Mouse (Mus musculus) lung, adult 18-20 months (tissue): ENCODE results near the gene Gm813.

Source experiments
- DNase-seq, 2 experiments: peaks; one replicate each; pipeline ENCODE4 v3.0.0; 2022; ENCODE audit warnings: mixed read lengths in 2 of 2

Gm813 gene

DNA sequence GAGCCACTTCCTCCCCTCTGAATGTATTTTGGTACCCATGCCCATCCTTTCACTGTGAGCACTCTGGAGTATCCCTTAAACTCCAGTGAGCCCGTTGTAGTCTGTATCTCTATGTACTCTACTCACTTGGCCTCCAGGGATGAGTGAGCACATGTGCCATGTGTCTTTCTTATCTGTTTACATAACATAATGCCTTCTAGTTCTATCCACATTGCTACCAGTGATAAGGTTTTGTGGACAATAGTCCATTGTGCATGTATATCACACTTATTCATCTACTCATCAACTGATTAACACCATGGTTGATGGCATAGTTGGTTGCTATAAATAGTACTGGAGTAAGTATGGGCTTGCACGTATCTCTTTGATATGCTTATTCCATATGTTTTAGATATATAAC lies 12.9 kb downstream of the Gm813 start:
- no peak for DNase-seq

DNA sequence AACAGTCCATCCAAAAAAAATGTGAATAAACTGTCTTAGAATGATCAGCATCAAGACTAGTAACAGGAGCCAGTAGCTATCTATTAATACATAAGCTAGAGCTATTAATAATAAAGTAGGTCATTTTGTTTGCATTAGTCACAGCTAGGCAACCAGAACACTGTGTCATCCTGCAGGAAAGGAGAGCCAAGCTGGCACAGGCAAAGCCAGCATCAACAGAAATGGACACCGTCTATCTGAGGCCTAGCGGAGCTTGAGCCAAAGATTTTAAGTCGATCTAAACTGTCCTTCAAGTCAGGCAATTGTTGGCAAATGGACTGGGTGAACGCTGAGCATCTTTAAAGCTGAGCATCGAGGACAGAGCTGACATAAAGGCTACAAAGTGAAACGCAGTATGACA lies 15.9 kb downstream of the Gm813 start:
- peak in 1 of 2 experiments; percentile 18 for DNase-seq

DNA sequence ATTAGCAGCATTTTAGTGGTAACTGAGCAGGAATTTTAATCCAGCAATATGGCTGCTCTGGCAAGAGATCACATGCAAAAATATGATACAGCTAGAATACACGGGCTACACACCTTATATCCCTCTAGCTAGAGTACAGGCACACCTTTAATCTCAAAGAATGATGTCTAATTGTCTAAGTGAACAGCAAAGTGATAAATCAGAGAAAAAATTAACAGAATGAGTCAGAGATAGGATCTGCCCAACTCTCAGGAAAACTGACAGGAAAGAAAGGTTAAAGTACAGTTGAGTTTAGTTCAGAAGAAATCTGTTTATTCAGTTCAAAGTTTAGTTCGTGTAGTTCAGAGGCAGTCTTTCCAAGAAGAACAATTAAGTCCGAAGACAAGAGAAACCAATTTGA lies 25.5 kb downstream of the Gm813 start:
- DNase-seq: no peak

DNA sequence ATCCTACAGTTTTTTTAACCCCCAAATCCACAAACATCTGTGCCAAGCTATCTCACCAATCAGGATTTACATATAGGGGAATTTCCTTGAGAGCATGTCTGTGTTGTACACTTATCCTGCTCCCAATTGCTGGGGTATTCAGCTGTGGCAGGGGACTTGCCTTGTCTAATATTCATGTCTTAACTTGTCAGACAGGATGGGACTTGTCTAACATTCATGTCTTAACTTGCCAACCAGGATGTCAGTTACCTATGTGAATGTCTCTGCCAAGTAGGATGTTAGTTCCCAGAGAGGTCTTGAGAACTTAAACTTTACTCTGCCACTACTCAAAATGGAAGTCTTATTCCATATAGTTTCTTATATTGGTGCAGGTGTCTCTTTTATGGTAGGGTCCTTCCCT lies 27.3 kb downstream of the Gm813 start:
- no peak for DNase-seq

DNA sequence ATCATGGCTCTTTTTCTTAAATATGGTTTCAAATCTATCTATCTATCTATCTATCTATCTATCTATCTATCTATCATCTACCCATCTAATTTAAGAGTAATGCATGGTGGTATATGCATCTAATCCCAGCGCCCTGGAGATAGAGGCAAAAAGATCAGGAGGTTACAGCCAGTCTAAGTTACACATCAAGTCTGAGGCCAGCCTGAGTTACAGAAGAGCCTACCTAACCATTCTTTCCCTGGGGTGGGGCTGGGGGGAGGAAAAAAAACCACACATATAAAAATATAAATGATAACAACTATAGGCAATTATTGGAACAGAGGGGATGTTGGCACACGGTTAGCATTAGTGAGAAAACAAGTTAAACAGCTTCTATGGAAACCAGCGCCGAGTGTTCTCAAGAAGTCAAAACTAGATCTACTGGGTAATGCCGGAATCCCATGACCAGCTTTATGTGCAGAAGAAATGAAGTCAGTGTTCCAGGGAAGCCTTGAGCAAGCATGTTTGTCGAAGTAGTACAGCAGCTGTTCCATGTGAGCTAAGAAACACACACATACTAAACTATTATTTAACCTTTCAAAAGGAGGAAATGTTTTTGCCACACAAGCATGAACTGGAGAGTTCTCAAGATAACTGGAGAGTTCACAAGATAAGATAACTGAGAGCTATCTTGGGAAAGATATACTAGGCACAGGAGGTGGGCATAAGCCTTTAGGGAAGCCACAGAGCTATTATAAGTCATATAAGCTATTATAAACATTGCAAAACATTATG lies 42.6 kb downstream of the Gm813 start:
- peak in 1 of 2 experiments; percentile 7 for DNase-seq

DNA sequence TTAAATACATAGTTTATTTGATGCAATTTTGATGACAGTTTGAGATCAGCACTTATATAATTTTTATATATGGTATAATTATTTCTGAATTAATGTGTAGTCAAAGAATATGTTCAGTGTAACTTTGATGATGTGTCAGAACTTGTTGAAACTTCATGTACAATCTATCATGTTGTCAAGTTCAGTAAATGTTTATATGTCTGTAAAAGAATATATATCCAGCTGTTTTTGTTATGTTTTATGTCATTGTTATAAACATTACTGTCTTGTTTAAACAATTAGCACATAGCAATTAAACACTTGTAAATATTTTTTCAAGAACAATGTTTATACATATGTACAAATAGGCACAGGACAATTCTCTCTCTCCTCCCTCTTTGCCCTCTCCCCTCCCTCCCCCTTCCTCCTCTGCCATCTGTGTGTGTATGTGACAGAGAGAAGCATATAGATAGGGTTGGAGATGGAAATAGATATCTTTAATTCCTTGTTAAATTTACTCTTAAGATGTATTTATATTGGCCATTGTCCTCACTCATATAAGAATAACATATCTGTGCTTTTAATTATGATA lies 46.0 kb downstream of the Gm813 start:
- no peak for DNase-seq
